Mouse (Mus musculus): Measurements from ENCODE around the gene Wwtr1.
A peak's percentile ranks its signal among the peaks of the same experiment; 100 is the strongest.

The Wwtr1 gene

DNA sequence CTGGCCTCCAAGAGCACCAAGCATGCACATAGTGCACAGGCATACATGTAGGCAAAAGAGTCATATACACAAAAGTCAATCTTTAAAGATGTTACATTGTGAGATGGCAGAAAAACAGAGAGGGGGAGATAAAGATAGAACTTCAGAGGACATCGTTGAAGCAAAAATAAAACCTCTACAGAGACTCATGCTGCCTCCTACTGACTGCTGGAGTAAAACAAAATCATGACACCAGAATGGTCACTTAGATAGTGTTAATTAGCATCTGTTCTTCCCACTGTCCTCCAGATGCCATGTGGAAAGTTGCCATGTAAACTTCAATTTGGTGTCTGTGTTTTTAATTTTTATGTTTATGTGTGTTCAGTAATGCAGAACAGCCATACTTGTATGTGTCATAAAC lies 127.8 kb downstream of the Wwtr1 start:
- peak; percentile 16 for DNase-seq (ENCODE audit: low spot score)

DNA sequence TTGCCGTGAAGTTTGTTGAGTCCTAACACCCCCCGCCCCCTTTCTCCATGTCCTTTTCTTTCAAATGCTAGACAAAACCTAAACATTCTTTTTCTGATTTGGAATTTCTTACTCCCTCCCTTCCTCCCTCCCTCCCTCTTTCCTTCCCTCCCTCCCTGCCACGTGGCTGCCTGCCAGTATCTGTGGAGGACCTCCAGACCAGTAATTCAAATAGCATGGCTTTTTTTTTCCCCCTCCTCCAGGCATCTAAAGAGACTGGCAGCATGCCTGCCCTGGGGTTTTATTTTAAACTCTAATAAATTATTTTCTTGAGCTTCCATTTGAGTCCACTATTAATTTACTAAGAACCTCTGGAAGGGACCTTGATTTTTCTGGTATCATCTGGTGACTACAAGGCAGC lies 130.0 kb downstream of the Wwtr1 start:
- peak; percentile 36 for DNase-seq (ENCODE audit: low spot score)

- no peak for DNase-seq (ENCODE audit: low spot score)
Observed at GRCm38 (mm10) chr3:57440956-57441355, 134.8 kb downstream of the Wwtr1 start.

DNA sequence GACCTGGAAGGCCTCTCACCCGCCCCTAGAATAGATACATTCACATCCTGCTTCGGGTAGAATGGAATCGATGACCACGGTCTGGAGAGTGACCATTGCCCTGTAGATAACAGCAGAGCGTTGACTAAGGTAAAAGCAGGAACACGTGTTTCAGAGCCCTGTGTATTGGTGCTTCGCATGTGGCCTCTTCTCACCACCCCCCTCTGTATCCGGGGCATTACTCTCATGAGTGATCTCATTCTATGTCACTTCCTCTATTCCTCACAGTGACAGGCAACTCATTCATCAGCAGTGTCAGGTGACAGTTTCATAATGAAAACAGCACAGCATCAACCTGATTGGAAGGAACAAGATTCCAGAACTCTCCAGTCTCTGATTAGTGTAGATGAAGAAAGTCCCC lies 140.3 kb downstream of the Wwtr1 start:
- no peak for DNase-seq (ENCODE audit: low spot score)

DNA sequence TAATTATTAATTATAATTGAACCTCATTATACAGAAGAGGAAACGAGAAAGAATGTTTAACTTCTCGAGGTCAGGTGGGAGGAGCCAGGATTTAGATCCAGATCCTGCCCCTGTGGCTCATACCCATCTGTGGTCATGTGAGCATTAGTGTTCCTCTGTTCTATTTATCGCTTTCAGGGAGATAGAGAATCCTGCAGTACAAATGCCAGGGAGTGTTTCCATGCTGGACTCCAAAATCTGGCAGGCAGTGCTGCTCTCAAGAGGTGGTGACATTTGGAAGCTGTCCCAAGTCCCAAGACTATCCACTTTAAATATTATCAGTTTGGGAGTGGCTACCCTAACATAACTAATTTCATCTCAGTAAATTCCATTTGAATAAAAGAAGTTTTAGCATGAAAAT lies 144.0 kb downstream of the Wwtr1 start:
- peak; percentile 11 for DNase-seq (ENCODE audit: low spot score)

- peak; percentile 43 for DNase-seq (ENCODE audit: low spot score)
Observed at GRCm38 (mm10) chr3:57429486-57429885, 146.2 kb downstream of the Wwtr1 start.

DNA sequence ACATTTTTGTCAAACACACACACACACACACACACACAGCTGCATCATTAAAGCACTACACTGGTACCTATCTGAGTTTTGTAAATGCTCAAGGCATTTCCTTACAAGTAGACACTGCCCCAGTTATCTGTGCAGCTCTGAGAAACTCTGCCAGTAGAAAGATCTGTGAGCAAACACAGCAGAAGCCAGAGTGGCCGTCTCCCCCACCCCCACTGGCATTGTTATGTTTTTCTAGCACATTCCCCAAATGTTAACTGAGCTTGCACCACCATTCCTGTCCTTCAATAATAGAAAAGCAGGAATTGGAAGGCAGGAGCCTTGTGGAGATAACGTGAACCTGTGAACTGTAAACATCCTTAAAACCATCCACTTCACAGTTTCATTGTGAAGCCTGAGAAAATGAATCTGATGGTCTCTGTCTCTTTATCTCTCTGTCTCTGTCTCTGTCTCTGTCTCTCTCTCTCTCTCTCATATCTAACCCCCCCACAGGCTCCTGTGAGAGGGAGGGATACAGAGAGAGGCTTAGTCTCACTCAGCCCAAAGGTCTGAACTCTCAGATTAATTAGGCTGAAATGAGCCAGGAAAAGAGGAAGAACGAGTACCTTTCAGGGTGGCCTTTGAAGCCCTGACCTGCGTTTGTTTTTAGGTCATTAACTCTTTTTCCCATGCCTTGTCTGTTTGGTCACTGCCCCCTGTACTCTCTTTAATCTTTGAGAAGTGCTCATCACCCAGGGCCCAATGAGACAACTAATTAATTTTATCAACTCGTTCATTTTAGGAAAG lies 146.8 kb downstream of the Wwtr1 start:
- peak; percentile 46 for DNase-seq (ENCODE audit: low spot score)

GRCm38 (mm10) chr3:57426351-57426750 lies 149.4 kb downstream of the Wwtr1 start:
- no peak for DNase-seq (ENCODE audit: low spot score)

DNA sequence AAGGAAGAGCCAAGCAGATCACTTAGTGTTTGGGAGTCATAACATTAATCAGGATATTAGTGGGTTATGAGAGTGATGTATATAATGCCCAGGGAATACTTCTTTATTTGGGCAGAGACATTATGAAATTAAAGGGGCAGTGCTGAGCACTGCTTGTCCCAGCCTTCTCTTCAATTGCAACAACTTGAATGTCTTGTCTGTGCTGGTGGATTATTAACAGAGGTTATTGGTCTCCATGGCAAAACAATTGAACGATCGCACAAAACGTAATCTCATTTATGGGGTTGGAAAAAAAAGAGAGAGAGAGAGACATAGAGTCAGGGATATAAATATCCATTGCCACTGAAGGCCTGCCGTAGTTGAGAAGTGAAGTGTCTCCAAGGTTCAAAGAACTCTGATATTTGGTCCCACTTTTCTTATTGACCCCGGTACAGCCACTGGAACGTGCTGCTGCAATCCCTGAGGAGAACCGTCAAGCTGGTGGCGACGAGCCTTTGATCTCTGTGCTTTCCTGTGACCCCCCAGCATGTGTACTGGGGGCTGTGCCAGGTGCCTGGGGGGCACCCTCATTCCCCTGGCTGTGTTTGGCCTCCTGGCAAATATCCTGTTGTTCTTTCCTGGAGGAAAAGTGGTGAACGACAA lies 150.5 kb downstream of the Wwtr1 start, which contains the start of gene Tm4sf4:
TSS of gene Tm4sf4 (plus strand) at position 226 of the 642 bp plus-strand sequence.
- no peak for DNase-seq (ENCODE audit: low spot score)

DNA sequence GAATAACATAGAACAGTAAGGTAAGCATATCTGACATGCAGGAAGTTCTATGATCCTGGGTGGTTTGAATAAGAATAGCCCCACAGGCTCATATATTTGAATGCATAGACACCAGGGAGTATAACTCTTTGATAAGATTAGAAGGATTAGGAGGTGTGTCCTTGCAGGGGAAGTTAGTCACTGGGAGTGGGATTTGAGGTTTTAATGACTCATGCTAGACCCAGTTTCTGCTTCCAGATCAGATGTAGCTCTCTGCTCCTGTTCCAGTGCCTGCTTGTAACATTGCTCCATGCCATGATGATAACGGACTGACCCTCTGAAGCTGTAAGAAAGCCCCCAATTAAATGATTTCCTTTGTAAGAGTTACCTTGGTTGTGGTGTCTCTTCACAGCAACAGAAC lies 155.1 kb downstream of the Wwtr1 start:
- DNase-seq (ENCODE audit: low spot score): no peak

GRCm38 (mm10) chr3:57420233-57420632 lies 155.5 kb downstream of the Wwtr1 start:
- no peak for DNase-seq (ENCODE audit: low spot score)

GRCm38 (mm10) chr3:57411535-57411934 lies 164.2 kb downstream of the Wwtr1 start:
- DNase-seq (ENCODE audit: low spot score): no peak

Data from adipocyte (in vitro differentiated cells).